Mouse (Mus musculus) embryonic facial prominence, embryonic 15.5 days (tissue): ENCODE data around the gene Frmd7. TPM values are rescaled to one million over a fixed set of nuclear protein-coding genes. Genes with fewer than 3 reads are reported as not detected.

Source experiments
- ATAC-seq: fragments of 200-750 bp; cut with Nextera tagmentation; 2 replicates; pipeline ENCODE4 v1.8.0; 2017; ENCODE audit warnings: low read depth, moderate TSS enrichment; ENCODE audit not compliant: insufficient number of reproducible peaks, low FRiP score, low TSS enrichment
- H3K27ac ChIP-seq: fragments of 300-500 bp; sonication (generic); replicated peaks from 2 replicates; pipeline ENCODE4 v1.5.1; 2015; ENCODE audit warnings: mild to moderate bottlenecking, inconsistent platforms
- H3K27me3 ChIP-seq: fragments of 300-500 bp; sonication (generic); 2 replicates; pipeline ENCODE4 v1.6.1; 2015; ENCODE audit warnings: inconsistent platforms
- H3K36me3 ChIP-seq: fragments of 300-500 bp; sonication (generic); 2 replicates; pipeline ENCODE4 v1.6.1; 2015; ENCODE audit warnings: mild to moderate bottlenecking, inconsistent platforms
- H3K4me1 ChIP-seq: fragments of 300-500 bp; sonication (generic); 2 replicates; pipeline ENCODE4 v1.6.1; 2015; ENCODE audit warnings: inconsistent platforms
- H3K4me2 ChIP-seq: fragments of 300-500 bp; sonication (generic); replicated peaks from 2 replicates; pipeline ENCODE4 v1.6.1; 2015; ENCODE audit warnings: mild to moderate bottlenecking, inconsistent platforms
- H3K4me3 ChIP-seq: fragments of 300-500 bp; sonication (generic); replicated peaks from 2 replicates; pipeline ENCODE4 v1.5.1; 2015; ENCODE audit warnings: mild to moderate bottlenecking, inconsistent platforms
- H3K9ac ChIP-seq: fragments of 300-500 bp; sonication (generic); 2 replicates; pipeline ENCODE4 v1.6.1; 2015; ENCODE audit warnings: inconsistent platforms
- H3K9me3 ChIP-seq: fragments of 300-500 bp; sonication (generic); replicated peaks from 2 replicates; pipeline ENCODE4 v1.6.1; 2016; ENCODE audit warnings: inconsistent platforms
- WGBS: fragments of 180-500 bp; shearing (Covaris S2); methylation state at CpG from one replicate; pipeline ENCODE4 v1.1.7; 2015; 5-methylcytosine and 5-hydroxymethylcytosine counted together
- polyA plus RNA-seq: library from polyadenylated mRNA; unstranded; fragments of >200 nt; fragmentation: Nextera tagmentation; extraction: Ambion mirVana; gene quantifications from 2 replicates; pipeline ENCODE4 v1.2.1, GENCODE M21; 2015

The Frmd7 gene
- polyA plus RNA-seq, 1 experiment from 2014 or later = 0.11 TPM

DNA sequence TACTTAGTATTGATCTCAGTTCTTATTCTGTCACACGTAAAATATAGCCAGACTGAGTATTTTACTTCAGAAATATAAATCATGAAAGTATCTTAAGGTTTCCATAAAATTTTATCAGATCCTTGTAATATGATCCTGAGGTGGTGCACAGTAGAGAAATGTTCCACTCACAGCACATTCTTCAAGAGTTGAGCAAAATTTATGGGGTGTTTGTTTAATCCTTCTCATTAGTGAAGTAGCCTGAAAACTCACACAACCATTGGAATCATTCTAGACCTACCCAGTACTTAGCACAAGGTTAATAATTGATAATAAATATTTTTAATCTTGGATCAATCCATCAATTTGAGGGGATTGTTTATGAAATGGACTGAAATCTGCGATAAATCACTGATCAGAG is 78.7 kb downstream of the Frmd7 start:
- ATAC-seq = no peak
- no peak overlapping the region for H3K27ac ChIP-seq

DNA sequence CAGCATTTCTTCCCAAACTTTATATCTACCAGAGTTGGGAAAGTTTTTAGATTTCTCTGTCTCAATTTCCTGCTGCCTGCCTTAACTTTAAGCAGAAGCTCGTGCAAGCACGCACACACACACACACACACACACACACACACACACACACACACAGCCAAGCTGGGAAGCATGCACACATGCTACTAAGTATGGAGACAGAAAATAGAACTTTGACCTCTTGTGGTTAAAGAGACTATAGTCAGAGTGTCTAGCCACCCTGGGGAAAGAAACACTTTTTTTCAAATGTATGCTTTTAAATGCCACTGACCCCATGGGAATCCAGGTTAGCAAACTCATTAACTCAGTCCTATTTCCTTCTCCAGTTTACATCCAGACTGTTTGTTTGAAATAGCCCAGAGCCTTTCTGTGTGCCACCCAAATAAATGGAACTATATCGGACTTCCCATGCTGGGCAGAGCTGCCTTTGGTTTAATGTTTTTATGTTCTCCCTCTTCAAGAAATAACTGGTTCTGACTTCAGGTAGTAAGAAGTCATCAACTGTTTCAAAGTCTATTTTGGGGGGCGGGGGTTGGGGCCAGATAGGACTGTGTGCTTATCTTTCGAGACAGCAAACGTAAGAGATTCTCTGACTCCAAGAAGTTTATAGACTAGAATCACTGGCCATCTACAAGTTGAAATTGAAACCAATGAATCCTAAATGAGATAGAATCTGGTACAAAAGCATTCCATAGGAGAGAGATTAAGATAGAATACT is 91.9 kb downstream of the Frmd7 start:
- no peaks in the 10 kb centered on the region for H3K4me1 ChIP-seq
- no peak overlapping the region for H3K27ac ChIP-seq
- H3K9ac ChIP-seq = no peak overlapping the region
- no peak for ATAC-seq
- H3K4me3 ChIP-seq = no peak overlapping the region
- no peaks in the 10 kb centered on the region for H3K36me3 ChIP-seq
- no peak overlapping the region for H3K4me2 ChIP-seq
- no peaks in the 10 kb centered on the region for H3K27me3 ChIP-seq
- no peaks in the 10 kb centered on the region for H3K9me3 ChIP-seq
- 77% methylated on average over 6 of the region's 6 CpGs for WGBS

More for the DNA sequence above, 78.7 kb downstream of the Frmd7 start:
- Histone ChIP-seq H3K9ac (no peak overlapping the region), H3K36me3 (no peaks in the 10 kb centered on the region), H3K4me2 (no peak overlapping the region), H3K27me3 (no peaks in the 10 kb centered on the region), H3K4me3 (no peak overlapping the region), H3K9me3 (no peaks in the 10 kb centered on the region), H3K4me1 (no peaks in the 10 kb centered on the region)
- WGBS = 31% methylated on average over 2 of the region's 2 CpGs

Other genes starting within 250 kb of the Frmd7 start
- 10.2 and 10.4 TPM in 2 replicates for gene Stk26, start 101.7 kb downstream of the Frmd7 start, polyA plus RNA-seq
- gene Rap2c, start 75.3 kb upstream of the Frmd7 start, polyA plus RNA-seq = 25.6 and 26.1 TPM in 2 replicates